Mouse (Mus musculus) Patski (cell line): ENCODE measurements at regions not wholly inside any gene's neighbourhood (a gene's known extent, or its start where the extent isn't known, plus 50 kb on each side); places are given as distances from the start of the nearest gene placed in this dataset.
A peak's percentile ranks its signal among the peaks of the same experiment; 100 is the strongest.

Experiments
- ATAC-seq: fragments of 100-300 bp; one replicate; pipeline ENCODE4 v1.8.0; 2021
- CTCF ChIA-PET: fragments of 350-600 bp; sonication (Branson Sonifier 250); formaldehyde crosslinking; loops from one replicate; lab custom pipeline; 2022; ENCODE audit warnings: inconsistent platforms; lab: Charles Lee
- POLR2A ChIA-PET: fragments of 350-600 bp; sonication (Branson Sonifier 250); formaldehyde crosslinking; loops from one replicate; lab custom pipeline; 2022; ENCODE audit warnings: antibody characterized with exemption, inconsistent platforms; lab: Charles Lee
- DNase-seq: peaks from one replicate; pipeline ENCODE4 v3.0.0-alpha.2; 2011; ENCODE audit warnings: low read depth, low spot score
- H3K27me3 ChIP-seq: fragments of 371-371 bp; one replicate; pipeline ENCODE4 v1.5.1; 2021
- CTCF ChIP-seq: fragments of 100-300 bp; IDR thresholded peaks from one replicate; pipeline ENCODE4 v1.5.1; 2021
- in situ Hi-C: fragments of 300-500 bp; cut with MboI; formaldehyde crosslinking; loops from 3 replicates; pipeline ENCODE4 v1.11.1; 2018; ENCODE audit warnings: low pct_unique_long_range_greater_than_20kb, mixed read lengths

DNA sequence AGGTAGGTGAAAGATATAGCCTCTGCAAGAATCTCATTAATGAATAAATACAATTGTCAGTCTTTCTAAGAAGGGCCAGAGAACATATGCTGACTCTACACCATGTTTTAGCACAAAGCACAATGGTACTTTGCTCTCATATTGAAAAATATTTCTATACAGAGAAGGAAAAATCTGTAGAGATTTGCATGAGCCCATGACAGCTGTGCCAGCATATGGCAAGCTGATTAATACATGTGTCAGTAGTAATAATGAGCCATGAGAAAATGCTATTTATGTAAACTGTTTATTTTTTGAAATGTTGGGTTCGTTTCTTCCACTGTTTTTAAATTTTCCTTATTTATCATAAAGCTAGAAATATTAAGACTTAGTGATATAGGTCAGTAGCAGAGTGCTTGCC, 604.5 kb upstream of the Rgs18 start:
- ATAC-seq (no peak), DNase-seq (no peak)
- POLR2A ChIA-PET, result no interaction called here
- H3K27me3 ChIP-seq, result no peaks in the 10 kb centered on the region
- CTCF ChIA-PET, result no interaction called here
- in situ Hi-C loops, result no loop called here
- no peak for TF ChIP-seq CTCF

DNA sequence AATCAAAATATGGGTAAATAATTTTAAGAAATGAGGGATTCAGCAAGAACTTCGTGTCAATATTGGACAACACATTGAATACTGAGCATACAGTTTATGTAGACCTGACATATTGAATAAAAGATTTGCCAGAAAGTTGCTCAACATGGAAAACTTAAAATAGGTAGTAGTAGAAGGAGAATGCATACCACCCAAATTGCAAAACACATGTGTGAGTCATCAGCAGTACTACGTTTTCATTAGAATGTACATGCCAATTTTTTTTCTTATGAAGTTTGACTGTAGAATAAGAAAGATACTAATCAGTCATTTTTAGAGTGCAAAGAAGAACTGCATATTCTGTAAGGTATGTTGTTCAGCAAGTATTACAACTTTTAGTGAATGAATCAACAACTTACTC, 601.8 kb upstream of the Rgs18 start:
- DNase-seq (no peak), ATAC-seq (no peak)
- ChIA-PET POLR2A (no interaction called here), CTCF (no interaction called here)
- H3K27me3 ChIP-seq, result no peaks in the 10 kb centered on the region
- no peak for TF ChIP-seq CTCF
- in situ Hi-C loops, result no loop called here

GRCm38 (mm10) chr1:145376069-145376468, 600.8 kb upstream of the Rgs18 start:
- no peak for ATAC-seq
- no peak for DNase-seq
- TF ChIP-seq CTCF, result no peak
- in situ Hi-C loops, result no loop called here
- no peaks in the 10 kb centered on the region for H3K27me3 ChIP-seq
- ChIA-PET POLR2A (no interaction called here), CTCF (no interaction called here)

- POLR2A ChIA-PET, result no interaction called here
- CTCF ChIA-PET, result no interaction called here
- in situ Hi-C loops, result no loop called here
- no peaks in the 10 kb centered on the region for H3K27me3 ChIP-seq
- ATAC-seq, result no peak
- TF ChIP-seq CTCF, result no peak
- no peak for DNase-seq
These were observed 588.6 kb upstream of the Rgs18 start for GRCm38 (mm10) chr1:145363796-145364195.

GRCm38 (mm10) chr1:145344821-145345220, 569.6 kb upstream of the Rgs18 start:
- DNase-seq, result no peak
- ChIA-PET POLR2A (no interaction called here), CTCF (no interaction called here)
- in situ Hi-C loops, result no loop called here
- no peaks in the 10 kb centered on the region for H3K27me3 ChIP-seq
- no peak for TF ChIP-seq CTCF
- ATAC-seq, result peak; percentile 23

DNA sequence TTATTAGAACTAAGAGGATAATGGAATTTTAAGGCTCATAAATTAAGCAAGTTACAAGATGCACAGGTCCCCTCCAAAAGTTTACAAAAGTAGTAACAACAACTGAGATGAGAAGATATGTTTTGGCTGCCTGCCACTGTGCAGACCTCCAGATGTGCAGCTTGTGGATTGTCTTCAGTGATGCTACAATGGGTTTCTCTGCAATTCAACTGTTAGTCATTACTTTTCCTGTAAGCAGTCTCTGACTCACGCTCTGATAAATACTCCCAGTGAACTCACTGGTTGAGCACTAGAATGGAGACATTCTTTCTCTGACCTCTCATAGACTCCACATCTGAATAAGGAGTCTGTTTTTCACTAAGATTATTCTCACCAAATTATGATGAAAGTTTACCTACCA, 569.1 kb upstream of the Rgs18 start:
- ATAC-seq (peak; percentile 100), DNase-seq (peak; percentile 24)
- POLR2A ChIA-PET, result no interaction called here
- no peak for TF ChIP-seq CTCF
- no peaks in the 10 kb centered on the region for H3K27me3 ChIP-seq
- in situ Hi-C loops, result no loop called here
- CTCF ChIA-PET, result no interaction called here

GRCm38 (mm10) chr1:145336879-145337278, 561.6 kb upstream of the Rgs18 start:
- CTCF ChIA-PET, result no interaction called here

GRCm38 (mm10) chr1:145292931-145293330, 517.7 kb upstream of the Rgs18 start:
- H3K27me3 ChIP-seq, result no peaks in the 10 kb centered on the region
- no peak for ATAC-seq
- TF ChIP-seq CTCF, result no peak
- no peak for DNase-seq
- ChIA-PET CTCF (no interaction called here), POLR2A (no interaction called here)
- in situ Hi-C loops, result no loop called here

More at GRCm38 (mm10) chr1:145336879-145337278, 561.6 kb upstream of the Rgs18 start:
- ATAC-seq (no peak), DNase-seq (no peak)
- H3K27me3 ChIP-seq, result no peaks in the 10 kb centered on the region
- TF ChIP-seq CTCF, result no peak
- POLR2A ChIA-PET, result no interaction called here
- in situ Hi-C loops, result no loop called here
